Mouse (Mus musculus): Measurements from ENCODE around the gene Plcb4. TPM values are rescaled to one million over a fixed set of nuclear protein-coding genes. Genes with fewer than 3 reads are reported as not detected.
"Not testable (repeated sequence)": the region's sequence is repeated elsewhere in the genome, so short reads cannot be mapped to it uniquely, and the experiment has no call there.

The Plcb4 gene
- polyA plus RNA-seq, 1 experiment = 3.7 TPM

DNA sequence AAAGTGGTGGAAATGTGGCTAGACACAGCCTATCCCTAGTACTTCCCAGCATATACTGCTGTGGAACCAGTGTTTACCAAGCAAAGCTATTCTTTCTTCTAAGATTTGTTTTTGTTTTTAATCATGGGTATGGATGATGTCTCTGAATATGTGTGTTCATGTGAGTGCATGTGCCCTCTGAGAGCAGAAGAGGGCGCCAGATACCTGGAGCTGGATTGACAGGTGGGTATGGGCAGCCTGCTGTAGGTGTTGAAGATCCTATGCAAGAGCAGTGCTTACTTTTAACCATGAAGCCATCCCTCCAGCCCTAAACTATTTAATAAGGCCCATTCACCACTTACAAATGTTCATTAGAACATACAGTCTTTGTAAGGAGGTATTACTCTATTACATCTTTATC, 231.3 kb downstream of the Plcb4 start:
- TF ChIP-seq POLR2A (IDR thresholded peaks at IDR 0.05; ENCODE audit: control insufficient read depth, extremely low read depth, insufficient read depth, low read length, poor library complexity) (no peak), CTCF (IDR thresholded peaks at IDR 0.05; ENCODE audit: borderline replicate concordance, control insufficient read depth, extremely low read depth, insufficient read depth, low read length, poor library complexity) (no peak)
- no peak overlapping the region for H3K4me3 ChIP-seq (ENCODE audit: control insufficient read depth, insufficient read depth, low read length)
- WGBS = 76% methylated on average over 1 of the region's 1 CpGs
- no peaks in the 10 kb centered on the region for H3K36me3 ChIP-seq (ENCODE audit: control insufficient read depth, insufficient read depth, low read length)
- H3K4me1 ChIP-seq (replicated peaks; ENCODE audit: control insufficient read depth, insufficient read depth, low read length) = no peaks in the 10 kb centered on the region
- DNase-seq = no peak
- H3K27ac ChIP-seq (ENCODE audit: control insufficient read depth, insufficient read depth, low read length) = no peak overlapping the region
- no peaks in the 10 kb centered on the region for H3K27me3 ChIP-seq (ENCODE audit: control insufficient read depth, insufficient read depth, low read length)

DNA sequence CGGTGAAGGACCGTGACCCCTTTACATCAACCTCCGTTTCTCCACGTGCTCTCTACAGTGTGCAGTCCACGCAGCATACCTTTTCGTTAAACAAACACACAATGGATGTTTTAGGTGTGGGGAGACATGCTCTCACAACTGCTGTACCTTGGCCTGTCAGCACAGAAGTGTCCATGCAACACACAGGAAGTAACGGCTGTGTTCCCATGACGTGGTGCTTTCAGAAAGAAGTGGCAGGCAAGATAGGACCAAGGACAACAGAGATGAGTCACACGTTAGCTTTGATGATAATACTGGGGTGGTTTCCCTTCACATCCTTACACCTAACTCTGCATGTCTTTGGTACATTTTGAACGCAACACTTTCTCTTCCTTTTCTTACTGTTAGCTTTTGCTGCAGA, 232.3 kb downstream of the Plcb4 start:
- WGBS = 88% methylated on average over 10 of the region's 10 CpGs
- DNase-seq = no peak

DNA sequence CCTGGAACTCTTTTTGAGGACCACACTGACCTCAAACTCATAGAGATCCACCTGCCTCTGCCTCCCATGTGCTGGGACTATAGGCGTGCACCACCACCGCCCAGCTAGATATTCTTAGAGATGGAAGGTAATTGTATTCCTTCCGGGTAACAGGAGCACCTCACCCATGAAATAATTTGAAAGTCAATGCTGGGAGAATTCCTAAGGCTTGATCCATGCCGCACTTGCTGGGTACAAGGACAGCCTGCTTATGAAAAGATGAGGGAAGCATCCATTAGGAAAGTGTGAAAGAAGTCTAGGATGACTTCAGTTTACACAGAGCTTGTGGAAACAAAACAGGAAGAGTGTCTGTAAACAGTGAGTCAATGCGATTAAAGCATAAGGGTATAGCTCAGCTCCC, 232.9 kb downstream of the Plcb4 start:
- WGBS = 94% methylated on average over 5 of the region's 5 CpGs
- no peak overlapping the region for H3K27ac ChIP-seq (ENCODE audit: control insufficient read depth, insufficient read depth, low read length)
- no peak for DNase-seq
- TF ChIP-seq POLR2A (IDR thresholded peaks at IDR 0.05; ENCODE audit: control insufficient read depth, extremely low read depth, insufficient read depth, low read length, poor library complexity) = no peak
- TF ChIP-seq CTCF (IDR thresholded peaks at IDR 0.05; ENCODE audit: borderline replicate concordance, control insufficient read depth, extremely low read depth, insufficient read depth, low read length, poor library complexity) = no peak
- no peaks in the 10 kb centered on the region for H3K36me3 ChIP-seq (ENCODE audit: control insufficient read depth, insufficient read depth, low read length)
- no peaks in the 10 kb centered on the region for H3K4me1 ChIP-seq (replicated peaks; ENCODE audit: control insufficient read depth, insufficient read depth, low read length)
- no peaks in the 10 kb centered on the region for H3K27me3 ChIP-seq (ENCODE audit: control insufficient read depth, insufficient read depth, low read length)
- H3K4me3 ChIP-seq (ENCODE audit: control insufficient read depth, insufficient read depth, low read length) = no peak overlapping the region

More for the DNA sequence above, 232.3 kb downstream of the Plcb4 start:
- Histone ChIP-seq H3K27ac (ENCODE audit: control insufficient read depth, insufficient read depth, low read length) (no peak overlapping the region), H3K27me3 (ENCODE audit: control insufficient read depth, insufficient read depth, low read length) (no peaks in the 10 kb centered on the region), H3K36me3 (ENCODE audit: control insufficient read depth, insufficient read depth, low read length) (no peaks in the 10 kb centered on the region), H3K4me1 (replicated peaks; ENCODE audit: control insufficient read depth, insufficient read depth, low read length) (no peaks in the 10 kb centered on the region), H3K4me3 (ENCODE audit: control insufficient read depth, insufficient read depth, low read length) (no peak overlapping the region)
- TF ChIP-seq CTCF (IDR thresholded peaks at IDR 0.05; ENCODE audit: borderline replicate concordance, control insufficient read depth, extremely low read depth, insufficient read depth, low read length, poor library complexity) (no peak), POLR2A (IDR thresholded peaks at IDR 0.05; ENCODE audit: control insufficient read depth, extremely low read depth, insufficient read depth, low read length, poor library complexity) (no peak)

DNA sequence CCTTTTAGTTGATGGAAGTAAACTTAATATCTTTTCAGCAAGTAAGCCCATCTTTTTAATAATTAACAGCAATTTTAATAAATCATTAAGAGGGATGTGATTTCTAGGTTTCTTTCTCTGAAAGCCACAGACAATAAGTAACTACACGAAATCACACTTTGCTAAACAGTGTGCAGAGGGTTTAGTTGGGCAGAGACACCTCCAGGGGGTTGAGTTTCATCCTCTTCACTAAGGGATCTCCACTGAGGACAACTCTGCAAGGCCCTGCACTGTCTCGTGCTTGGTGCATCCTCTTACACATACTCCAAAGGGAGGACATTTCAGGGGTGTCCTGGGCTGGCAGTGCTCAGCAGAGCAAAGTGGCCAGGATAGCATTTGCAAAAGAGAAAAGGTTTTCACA, 235.8 kb downstream of the Plcb4 start:
- H3K27me3 ChIP-seq (ENCODE audit: control insufficient read depth, insufficient read depth, low read length) = no peaks in the 10 kb centered on the region
- no peaks in the 10 kb centered on the region for H3K4me1 ChIP-seq (replicated peaks; ENCODE audit: control insufficient read depth, insufficient read depth, low read length)
- TF ChIP-seq POLR2A (IDR thresholded peaks at IDR 0.05; ENCODE audit: control insufficient read depth, extremely low read depth, insufficient read depth, low read length, poor library complexity) (no peak), CTCF (IDR thresholded peaks at IDR 0.05; ENCODE audit: borderline replicate concordance, control insufficient read depth, extremely low read depth, insufficient read depth, low read length, poor library complexity) (no peak)
- 85% methylated on average over 2 of the region's 2 CpGs for WGBS
- no peak overlapping the region for H3K4me3 ChIP-seq (ENCODE audit: control insufficient read depth, insufficient read depth, low read length)
- no peaks in the 10 kb centered on the region for H3K36me3 ChIP-seq (ENCODE audit: control insufficient read depth, insufficient read depth, low read length)
- DNase-seq = no peak
- no peak overlapping the region for H3K27ac ChIP-seq (ENCODE audit: control insufficient read depth, insufficient read depth, low read length)

DNA sequence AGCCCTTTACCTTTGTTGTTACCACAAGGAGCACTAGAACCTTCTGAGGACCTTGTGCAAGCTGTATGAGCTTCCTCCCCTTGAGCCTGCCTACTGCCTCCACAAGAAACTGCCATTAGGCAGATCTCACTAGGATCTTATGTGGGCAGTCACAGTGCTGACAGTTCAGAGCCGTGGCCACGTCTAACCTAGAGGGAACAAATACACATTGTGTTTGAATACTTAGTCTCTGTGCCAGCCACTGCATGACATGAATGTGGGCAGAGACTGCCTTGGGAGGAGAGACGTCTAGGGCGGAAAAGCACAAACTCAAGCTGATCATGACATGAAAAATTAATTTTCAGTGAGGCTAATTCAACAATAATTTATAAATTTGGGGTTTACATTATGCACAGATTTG, 239.2 kb downstream of the Plcb4 start:
- 92% methylated on average over 4 of the region's 4 CpGs for WGBS
- DNase-seq = no peak
- no peak for TF ChIP-seq CTCF (IDR thresholded peaks at IDR 0.05; ENCODE audit: borderline replicate concordance, control insufficient read depth, extremely low read depth, insufficient read depth, low read length, poor library complexity)
- no peak for TF ChIP-seq POLR2A (IDR thresholded peaks at IDR 0.05; ENCODE audit: control insufficient read depth, extremely low read depth, insufficient read depth, low read length, poor library complexity)
- Histone ChIP-seq H3K27ac (ENCODE audit: control insufficient read depth, insufficient read depth, low read length) (no peak overlapping the region), H3K4me1 (replicated peaks; ENCODE audit: control insufficient read depth, insufficient read depth, low read length) (no peaks in the 10 kb centered on the region), H3K36me3 (ENCODE audit: control insufficient read depth, insufficient read depth, low read length) (no peaks in the 10 kb centered on the region), H3K4me3 (ENCODE audit: control insufficient read depth, insufficient read depth, low read length) (no peak overlapping the region), H3K27me3 (ENCODE audit: control insufficient read depth, insufficient read depth, low read length) (no peaks in the 10 kb centered on the region)

DNA sequence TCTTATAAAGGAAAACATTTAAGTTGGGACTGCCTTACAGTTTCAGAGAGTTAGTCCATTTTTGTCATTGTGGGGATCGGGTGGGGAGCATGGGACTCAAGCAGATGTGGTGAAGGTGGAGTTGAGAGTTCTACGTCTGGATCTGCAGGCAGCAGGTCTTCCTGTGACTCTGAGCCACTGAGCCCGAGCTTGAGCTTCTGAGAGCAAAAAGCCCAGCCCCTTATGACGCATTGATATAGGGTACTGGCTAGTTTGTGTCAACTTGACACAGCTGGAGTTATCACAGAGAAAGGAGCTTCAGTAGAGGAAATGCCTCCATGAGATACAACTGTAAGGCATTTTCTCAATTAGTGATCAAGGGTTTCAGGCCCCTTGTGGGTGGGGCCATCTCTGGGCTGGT, 241.1 kb downstream of the Plcb4 start:
- not testable (repeated sequence) for H3K4me3 ChIP-seq (ENCODE audit: control insufficient read depth, insufficient read depth, low read length); DNase-seq; H3K27me3 ChIP-seq (ENCODE audit: control insufficient read depth, insufficient read depth, low read length); H3K36me3 ChIP-seq (ENCODE audit: control insufficient read depth, insufficient read depth, low read length); H3K27ac ChIP-seq (ENCODE audit: control insufficient read depth, insufficient read depth, low read length); H3K4me1 ChIP-seq (replicated peaks; ENCODE audit: control insufficient read depth, insufficient read depth, low read length)
- WGBS = 96% methylated on average over 4 of the region's 4 CpGs

DNA sequence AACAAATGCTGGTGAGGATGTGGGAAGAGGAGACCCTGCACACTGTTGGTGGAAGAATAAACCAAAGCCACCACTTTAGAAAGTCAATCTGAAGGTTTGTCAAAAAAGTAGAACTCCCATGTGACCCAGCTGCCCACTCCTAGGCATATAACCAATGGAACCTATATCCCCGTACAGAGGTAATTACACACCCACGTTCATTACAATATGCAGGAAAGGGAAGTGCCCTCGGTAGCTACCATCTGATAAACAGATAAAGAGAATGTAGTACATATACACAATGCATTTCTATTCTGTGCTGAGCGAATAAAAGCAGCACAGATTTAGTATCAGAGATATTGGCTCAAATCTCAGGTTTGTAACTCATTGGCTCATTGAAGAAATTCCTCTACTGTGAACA, 242.2 kb downstream of the Plcb4 start:
- no peak for TF ChIP-seq CTCF (IDR thresholded peaks at IDR 0.05; ENCODE audit: borderline replicate concordance, control insufficient read depth, extremely low read depth, insufficient read depth, low read length, poor library complexity)
- no peak for TF ChIP-seq POLR2A (IDR thresholded peaks at IDR 0.05; ENCODE audit: control insufficient read depth, extremely low read depth, insufficient read depth, low read length, poor library complexity)
- Histone ChIP-seq H3K36me3 (ENCODE audit: control insufficient read depth, insufficient read depth, low read length) (no peaks in the 10 kb centered on the region), H3K27ac (ENCODE audit: control insufficient read depth, insufficient read depth, low read length) (no peak overlapping the region), H3K27me3 (ENCODE audit: control insufficient read depth, insufficient read depth, low read length) (no peaks in the 10 kb centered on the region), H3K4me1 (replicated peaks; ENCODE audit: control insufficient read depth, insufficient read depth, low read length) (no peaks in the 10 kb centered on the region), H3K4me3 (ENCODE audit: control insufficient read depth, insufficient read depth, low read length) (no peak overlapping the region)
- WGBS = 83% methylated on average over 4 of the region's 4 CpGs
- no peak for DNase-seq

Data from thymus, adult 2 months (tissue).